21 mouse cellular contexts compared by ENCODE assay signal in the genomic region with DNA sequence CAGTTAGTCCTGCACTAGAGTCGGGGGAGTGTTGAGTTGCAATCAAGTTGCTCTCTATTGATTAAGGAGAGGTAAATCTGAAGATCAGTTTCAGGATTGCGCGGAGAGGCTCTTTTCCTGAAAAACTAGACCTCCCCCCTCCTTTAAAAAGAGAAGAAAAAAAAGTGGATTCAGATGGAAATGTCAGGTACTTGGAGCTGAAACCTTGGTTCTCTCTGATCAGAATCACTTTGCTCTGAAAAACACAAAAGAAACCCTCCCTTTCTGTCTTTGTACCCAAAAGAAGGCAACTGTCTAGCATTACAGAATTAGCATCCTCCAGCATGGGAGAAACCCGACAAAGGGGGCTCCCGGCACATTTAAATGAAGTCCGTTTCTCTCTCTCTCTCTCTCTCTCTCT. TPM values are rescaled to one million over a fixed set of nuclear protein-coding genes. Genes with fewer than 3 reads are reported as not detected.
DNase-seq lines count a peak whose midpoint lies in the region; ATAC-seq and TF ChIP-seq lines count a peak whose summit lies in the region.
"Had no signal": no experiment of that assay in that cellular context is flagged by ENCODE, and none has a peak within 500 bp of the region (broad histone marks: within the 10 kb centered on the region; RNA-seq: fewer than 3 reads in every experiment).

Tecta (minus strand) TSS at position 101 of the 400 bp plus-strand sequence.

- DNase-seq in midbrain, embryonic 10.5 days (ENCODE audit: low spot score): no peak
- no peak for DNase-seq in midbrain, embryonic 14.5 days
- DNase-seq in gonadal fat pad, adult 2 months (ENCODE audit: low read depth): no peak
- DNase-seq in kidney, adult 2 months: no peak
- no peak for DNase-seq in hindbrain, embryonic 11.5 days (ENCODE audit: low spot score)
- DNase-seq: adrenal gland, adult 8-10 months; adrenal gland, postnatal 14 days; adrenal gland, postnatal 36 days; cerebellum, adult 11-12 months; cerebellum, adult 2 months; cerebellum, adult 9-10 months; cerebellum, postnatal 25 days had no signal

- H3K27me3 ChIP-seq in midbrain, embryonic 10.5 days (ENCODE audit: low read depth, poor library complexity, severe bottlenecking): no peaks in the 10 kb centered on the region
- H3K27me3 ChIP-seq in midbrain, embryonic 16.5 days (ENCODE audit: control insufficient read depth, insufficient read depth, low read depth, low read length): no peaks in the 10 kb centered on the region
- no peaks in the 10 kb centered on the region; the same call in 1 of the 2 replicates for H3K27me3 ChIP-seq in midbrain, embryonic 15.5 days (replicated peaks)
- H3K27me3 ChIP-seq in midbrain, embryonic 14.5 days (ENCODE audit: control insufficient read depth, insufficient read depth, low read length): no peaks in the 10 kb centered on the region
- no peaks in the 10 kb centered on the region for H3K27me3 ChIP-seq in kidney, adult 2 months (replicated peaks; ENCODE audit: control insufficient read depth, insufficient read depth, low read length)
- no peaks in the 10 kb centered on the region for H3K27me3 ChIP-seq in hindbrain, embryonic 11.5 days (ENCODE audit: control insufficient read depth, insufficient read depth, low read length)
- H3K27me3 ChIP-seq: embryonic facial prominence, embryonic 12.5 days; forebrain, embryonic 13.5 days; forebrain, embryonic 15.5 days had no signal

- no peaks in the 10 kb centered on the region for H3K9me3 ChIP-seq in midbrain, embryonic 10.5 days (replicated peaks)
- no peaks in the 10 kb centered on the region for H3K9me3 ChIP-seq in midbrain, embryonic 16.5 days (replicated peaks; ENCODE audit: control insufficient read depth, low read length, poor library complexity, severe bottlenecking)
- H3K9me3 ChIP-seq in midbrain, embryonic 15.5 days: no peaks in the 10 kb centered on the region
- no peaks in the 10 kb centered on the region for H3K9me3 ChIP-seq in midbrain, embryonic 14.5 days (ENCODE audit: control insufficient read depth, low read length)
- no peaks in the 10 kb centered on the region for H3K9me3 ChIP-seq in hindbrain, embryonic 11.5 days (ENCODE audit: control insufficient read depth, low read length)
- H3K9me3 ChIP-seq: embryonic facial prominence, embryonic 10.5 days; embryonic facial prominence, embryonic 12.5 days; forebrain, embryonic 13.5 days; forebrain, embryonic 15.5 days; G1E had no signal

- no peak for ATAC-seq in midbrain, embryonic 16.5 days
- ATAC-seq in midbrain, embryonic 15.5 days (replicated peaks): no peak
- ATAC-seq in midbrain, embryonic 14.5 days (ENCODE audit: low FRiP score, low TSS enrichment): no peak
- no peak for ATAC-seq in hindbrain, embryonic 11.5 days (ENCODE audit: low FRiP score)
- ATAC-seq: activated CD4-positive, CD25-positive, alpha-beta regulatory T cell, adult 4 months; forebrain, embryonic 13.5 days; forebrain, embryonic 15.5 days; Patski had no signal

- TF ChIP-seq POLR2A in kidney, adult 2 months (IDR thresholded peaks at IDR 0.05; ENCODE audit: low read depth, low read length): no peak

- H3K27ac ChIP-seq in midbrain, embryonic 10.5 days (replicated peaks): peak within 1 kb of the TSS; percentile 20
- H3K27ac ChIP-seq in midbrain, embryonic 16.5 days (ENCODE audit: low read length): no peak within 1 kb of the TSS
- H3K27ac ChIP-seq in midbrain, embryonic 15.5 days: no peak within 1 kb of the TSS
- H3K27ac ChIP-seq in midbrain, embryonic 14.5 days (replicated peaks; ENCODE audit: low read depth, low read length): no peak within 1 kb of the TSS
- no peak within 1 kb of the TSS for H3K27ac ChIP-seq in kidney, adult 2 months (ENCODE audit: insufficient read depth, low read depth, low read length)
- no peak within 1 kb of the TSS for H3K27ac ChIP-seq in hindbrain, embryonic 11.5 days (ENCODE audit: low read depth, low read length)
- H3K27ac ChIP-seq: embryonic facial prominence, embryonic 10.5 days; embryonic facial prominence, embryonic 12.5 days; forebrain, embryonic 13.5 days; forebrain, embryonic 15.5 days had no signal

- no peak within 1 kb of the TSS for H3K9ac ChIP-seq in midbrain, embryonic 16.5 days (ENCODE audit: low read depth, low read length)
- H3K9ac ChIP-seq in midbrain, embryonic 15.5 days: no peak within 1 kb of the TSS
- no peak within 1 kb of the TSS for H3K9ac ChIP-seq in midbrain, embryonic 14.5 days (replicated peaks; ENCODE audit: low read length)
- H3K9ac ChIP-seq in hindbrain, embryonic 11.5 days (ENCODE audit: low read depth, low read length): no peak within 1 kb of the TSS
- H3K9ac ChIP-seq: embryonic facial prominence, embryonic 12.5 days; forebrain, embryonic 13.5 days; forebrain, embryonic 15.5 days had no signal

- peaks cover 26% of the 10 kb centered on the region for H3K4me1 ChIP-seq in midbrain, embryonic 10.5 days
- H3K4me1 ChIP-seq in midbrain, embryonic 16.5 days (ENCODE audit: control insufficient read depth, insufficient read depth, low read length): peaks cover 10% of the 10 kb centered on the region
- peaks cover 11% of the 10 kb centered on the region for H3K4me1 ChIP-seq in midbrain, embryonic 15.5 days
- peaks cover 6% of the 10 kb centered on the region for H3K4me1 ChIP-seq in midbrain, embryonic 14.5 days (ENCODE audit: control insufficient read depth, insufficient read depth, low read length)
- no peaks in the 10 kb centered on the region for H3K4me1 ChIP-seq in kidney, adult 2 months (ENCODE audit: control insufficient read depth, insufficient read depth, low read length)
- no peaks in the 10 kb centered on the region for H3K4me1 ChIP-seq in hindbrain, embryonic 11.5 days (replicated peaks; ENCODE audit: control insufficient read depth, insufficient read depth, low read length)

- H3K36me3 ChIP-seq in midbrain, embryonic 10.5 days: no peaks in the 10 kb centered on the region
- H3K36me3 ChIP-seq in midbrain, embryonic 16.5 days (ENCODE audit: control insufficient read depth, insufficient read depth, low read length): no peaks in the 10 kb centered on the region
- H3K36me3 ChIP-seq in midbrain, embryonic 15.5 days (replicated peaks): no peaks in the 10 kb centered on the region
- no peaks in the 10 kb centered on the region for H3K36me3 ChIP-seq in midbrain, embryonic 14.5 days (ENCODE audit: control insufficient read depth, insufficient read depth, low read length)
- no peaks in the 10 kb centered on the region for H3K36me3 ChIP-seq in kidney, adult 2 months (ENCODE audit: control insufficient read depth, insufficient read depth, low read length)
- H3K36me3 ChIP-seq in hindbrain, embryonic 11.5 days (ENCODE audit: control insufficient read depth, insufficient read depth, low read length): no peaks in the 10 kb centered on the region
- H3K36me3 ChIP-seq: embryonic facial prominence, embryonic 10.5 days; embryonic facial prominence, embryonic 12.5 days; forebrain, embryonic 15.5 days; G1E had no signal

- 68% methylated on average over 6 of the region's 6 CpGs for WGBS in midbrain, embryonic 10.5 days
- WGBS in midbrain, embryonic 16.5 days: 38% methylated on average over 6 of the region's 6 CpGs
- WGBS in midbrain, embryonic 15.5 days: 36% methylated on average over 6 of the region's 6 CpGs
- 26% methylated on average over 6 of the region's 6 CpGs for WGBS in midbrain, embryonic 14.5 days
- WGBS in kidney, adult 2 months: 83% methylated on average over 6 of the region's 6 CpGs
- 63% methylated on average over 6 of the region's 6 CpGs for WGBS in hindbrain, embryonic 11.5 days

- H3K4me3 ChIP-seq in midbrain, embryonic 10.5 days: no peak within 1 kb of the TSS
- no peak within 1 kb of the TSS for H3K4me3 ChIP-seq in midbrain, embryonic 16.5 days (ENCODE audit: low read depth, low read length)
- no peak within 1 kb of the TSS for H3K4me3 ChIP-seq in midbrain, embryonic 15.5 days
- no peak within 1 kb of the TSS for H3K4me3 ChIP-seq in midbrain, embryonic 14.5 days (replicated peaks; ENCODE audit: low read depth, low read length)
- no peak within 1 kb of the TSS for H3K4me3 ChIP-seq in kidney, adult 2 months (ENCODE audit: insufficient read depth, low read depth, low read length)
- H3K4me3 ChIP-seq in hindbrain, embryonic 11.5 days (ENCODE audit: low read depth, low read length): no peak within 1 kb of the TSS
- H3K4me3 ChIP-seq: embryonic facial prominence, embryonic 10.5 days; embryonic facial prominence, embryonic 12.5 days; forebrain, embryonic 13.5 days; forebrain, embryonic 15.5 days had no signal

- TF ChIP-seq CTCF in kidney, adult 2 months (conservative IDR thresholded peaks at IDR 0.05; ENCODE audit: insufficient read depth, insufficient read length, low read depth, low read length): no peak

- no peak within 1 kb of the TSS for H3K4me2 ChIP-seq in midbrain, embryonic 16.5 days (ENCODE audit: low read length)
- H3K4me2 ChIP-seq in midbrain, embryonic 15.5 days: 0 out of 2 replicates have a peak within 1 kb of the TSS, but pooled peaks have one; percentile 0
- no peak within 1 kb of the TSS for H3K4me2 ChIP-seq in midbrain, embryonic 14.5 days (ENCODE audit: low read length)
- H3K4me2 ChIP-seq in hindbrain, embryonic 11.5 days (replicated peaks; ENCODE audit: low read depth, low read length): no peak within 1 kb of the TSS; the same call in 1 of the 2 replicates
- H3K4me2 ChIP-seq: embryonic facial prominence, embryonic 12.5 days; forebrain, embryonic 13.5 days; forebrain, embryonic 15.5 days had no signal

RNA-seq across cellular contexts. Expression of gene Tecta, which starts in this region (rescaled TPM):
- polyA plus RNA-seq in midbrain, embryonic 10.5 days (2016; fragmentation: Nextera tagmentation; extraction: Ambion mirVana): 0.54 and 0.68 TPM in 2 replicates
- 0.57 and 0.87 TPM in 2 replicates for polyA plus RNA-seq in midbrain, embryonic 16.5 days (2015; fragmentation: Nextera tagmentation; extraction: Ambion mirVana)
- 0.41 and 0.60 TPM in 2 replicates for polyA plus RNA-seq in midbrain, embryonic 15.5 days (2015; fragmentation: Nextera tagmentation; extraction: Ambion mirVana)
- 0.26 and 0.81 TPM in 2 replicates for polyA plus RNA-seq in midbrain, embryonic 14.5 days (2014; fragmentation: Nextera tagmentation; extraction: Ambion mirVana)
- polyA plus RNA-seq in gonadal fat pad, adult 2 months (2012; rRNA removed): 17.4 and 32.5 TPM in 2 replicates
- polyA plus RNA-seq in kidney, adult 2 months (2012; rRNA removed): 0.01 and 0.08 TPM in 2 replicates
- polyA plus RNA-seq in hindbrain, embryonic 11.5 days (2014; fragmentation: Nextera tagmentation; extraction: Ambion mirVana): 0.71 and 0.88 TPM in 2 replicates
- polyA plus RNA-seq: activated CD4-positive, CD25-positive, alpha-beta regulatory T cell, adult 4 months; G1E had no signal
